Mouse (Mus musculus) forebrain, embryonic 15.5 days (tissue): ENCODE data around the gene Tmem104. TPM values are rescaled to one million over a fixed set of nuclear protein-coding genes. Genes with fewer than 3 reads are reported as not detected.

Experiments
- ATAC-seq: fragments of 200-750 bp; cut with Nextera tagmentation; replicated peaks from 2 replicates; pipeline ENCODE4 v1.8.0; 2017; ENCODE audit warnings: mild to moderate bottlenecking, moderate TSS enrichment, moderate library complexity
- H3K27ac ChIP-seq: fragments of 300-500 bp; sonication (generic); replicated peaks from 2 replicates; pipeline ENCODE4 v1.5.1; 2015; ENCODE audit warnings: mild to moderate bottlenecking, inconsistent platforms
- H3K27me3 ChIP-seq: fragments of 300-500 bp; sonication (generic); 2 replicates; pipeline ENCODE4 v1.6.1; 2015; ENCODE audit warnings: inconsistent platforms
- H3K36me3 ChIP-seq: fragments of 300-500 bp; sonication (generic); 2 replicates; pipeline ENCODE4 v1.6.1; 2015; ENCODE audit warnings: mild to moderate bottlenecking, inconsistent platforms
- H3K4me1 ChIP-seq: fragments of 300-500 bp; sonication (generic); 2 replicates; pipeline ENCODE4 v1.6.1; 2015; ENCODE audit warnings: inconsistent platforms
- H3K4me2 ChIP-seq: fragments of 300-500 bp; sonication (generic); replicated peaks from 2 replicates; pipeline ENCODE4 v1.6.1; 2015; ENCODE audit warnings: mild to moderate bottlenecking, inconsistent platforms
- H3K4me3 ChIP-seq: fragments of 300-500 bp; sonication (generic); 2 replicates; pipeline ENCODE4 v1.5.1; 2015; ENCODE audit warnings: mild to moderate bottlenecking, inconsistent platforms
- H3K9ac ChIP-seq: fragments of 300-500 bp; sonication (generic); replicated peaks from 2 replicates; pipeline ENCODE4 v1.6.1; 2015; ENCODE audit warnings: mild to moderate bottlenecking, inconsistent platforms
- H3K9me3 ChIP-seq: fragments of 300-500 bp; sonication (generic); 2 replicates; pipeline ENCODE4 v1.6.1; 2016; ENCODE audit warnings: inconsistent platforms
- WGBS: fragments of 180-500 bp; shearing (Covaris S2); methylation state at CpG from one replicate; pipeline ENCODE4 v1.1.7; 2015; ENCODE audit warnings: mixed read lengths; 5-methylcytosine and 5-hydroxymethylcytosine counted together
- polyA plus RNA-seq: library from polyadenylated mRNA; unstranded; fragments of >200 nt; fragmentation: Nextera tagmentation; extraction: Ambion mirVana; gene quantifications from 2 replicates; pipeline ENCODE4 v1.2.1, GENCODE M21; 2015

Tmem104 gene
- polyA plus RNA-seq, 1 experiment from 2014 or later, result 10.8 TPM

DNA sequence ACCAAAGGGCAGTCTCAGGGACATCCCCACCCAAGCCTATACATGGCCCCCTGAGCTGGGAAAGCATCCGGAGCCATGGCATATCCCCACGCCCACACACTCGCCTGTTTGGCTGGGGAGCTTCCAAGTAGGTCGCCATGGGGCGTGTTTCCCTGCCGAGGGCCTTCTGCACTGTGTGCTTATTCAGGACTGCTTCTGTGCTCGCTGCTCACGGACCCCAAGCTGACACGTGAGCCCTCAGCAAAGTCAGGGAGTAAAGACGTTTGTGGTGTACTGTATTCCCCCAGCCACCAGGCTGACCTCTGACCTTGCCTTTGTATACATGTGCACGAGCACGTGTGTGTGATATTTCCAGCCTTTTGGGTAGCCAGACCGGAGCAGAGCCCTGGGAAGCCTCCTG, 24.8 kb downstream of the Tmem104 start:
- no peak overlapping the region for H3K4me3 ChIP-seq
- no peaks in the 10 kb centered on the region for H3K9me3 ChIP-seq
- no peak overlapping the region for H3K27ac ChIP-seq
- no peak overlapping the region for H3K9ac ChIP-seq
- H3K4me1 ChIP-seq, result peaks cover 1% of the 10 kb centered on the region; the same call in 1 of the 2 replicates
- no peaks in the 10 kb centered on the region; the same call in 1 of the 2 replicates for H3K36me3 ChIP-seq
- no peak overlapping the region for H3K4me2 ChIP-seq
- WGBS, result 59% methylated on average over 13 of the region's 13 CpGs
- ATAC-seq, result no peak
- no peaks in the 10 kb centered on the region for H3K27me3 ChIP-seq

DNA sequence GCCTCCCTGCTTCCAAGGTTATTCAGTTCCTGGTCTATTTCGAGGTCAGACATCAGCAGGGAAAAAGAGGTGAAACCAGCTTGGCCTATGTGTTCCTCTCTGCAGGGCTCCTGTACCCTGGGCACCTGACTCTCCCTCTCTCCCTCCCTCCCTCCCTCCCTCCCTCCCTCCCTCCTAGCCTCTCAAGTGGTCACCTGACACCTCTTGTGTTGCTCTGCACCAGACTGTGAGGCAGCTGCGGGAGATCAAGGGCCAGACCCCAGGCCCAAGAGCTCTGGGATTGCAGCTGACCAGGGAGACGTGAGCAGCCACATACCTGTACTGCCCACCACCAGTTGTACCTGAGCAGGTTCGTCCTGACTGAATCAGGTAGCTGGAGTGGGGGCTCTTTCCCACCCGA, 27.8 kb downstream of the Tmem104 start:
- H3K9ac ChIP-seq, result no peak overlapping the region
- no peak overlapping the region for H3K4me2 ChIP-seq
- no peak overlapping the region for H3K4me3 ChIP-seq
- H3K27me3 ChIP-seq, result no peaks in the 10 kb centered on the region
- H3K9me3 ChIP-seq, result no peaks in the 10 kb centered on the region
- ATAC-seq, result no peak
- 32% methylated on average over 5 of the region's 5 CpGs for WGBS
- H3K36me3 ChIP-seq, result no peaks in the 10 kb centered on the region
- peaks cover 11% of the 10 kb centered on the region for H3K4me1 ChIP-seq
- no peak overlapping the region for H3K27ac ChIP-seq

DNA sequence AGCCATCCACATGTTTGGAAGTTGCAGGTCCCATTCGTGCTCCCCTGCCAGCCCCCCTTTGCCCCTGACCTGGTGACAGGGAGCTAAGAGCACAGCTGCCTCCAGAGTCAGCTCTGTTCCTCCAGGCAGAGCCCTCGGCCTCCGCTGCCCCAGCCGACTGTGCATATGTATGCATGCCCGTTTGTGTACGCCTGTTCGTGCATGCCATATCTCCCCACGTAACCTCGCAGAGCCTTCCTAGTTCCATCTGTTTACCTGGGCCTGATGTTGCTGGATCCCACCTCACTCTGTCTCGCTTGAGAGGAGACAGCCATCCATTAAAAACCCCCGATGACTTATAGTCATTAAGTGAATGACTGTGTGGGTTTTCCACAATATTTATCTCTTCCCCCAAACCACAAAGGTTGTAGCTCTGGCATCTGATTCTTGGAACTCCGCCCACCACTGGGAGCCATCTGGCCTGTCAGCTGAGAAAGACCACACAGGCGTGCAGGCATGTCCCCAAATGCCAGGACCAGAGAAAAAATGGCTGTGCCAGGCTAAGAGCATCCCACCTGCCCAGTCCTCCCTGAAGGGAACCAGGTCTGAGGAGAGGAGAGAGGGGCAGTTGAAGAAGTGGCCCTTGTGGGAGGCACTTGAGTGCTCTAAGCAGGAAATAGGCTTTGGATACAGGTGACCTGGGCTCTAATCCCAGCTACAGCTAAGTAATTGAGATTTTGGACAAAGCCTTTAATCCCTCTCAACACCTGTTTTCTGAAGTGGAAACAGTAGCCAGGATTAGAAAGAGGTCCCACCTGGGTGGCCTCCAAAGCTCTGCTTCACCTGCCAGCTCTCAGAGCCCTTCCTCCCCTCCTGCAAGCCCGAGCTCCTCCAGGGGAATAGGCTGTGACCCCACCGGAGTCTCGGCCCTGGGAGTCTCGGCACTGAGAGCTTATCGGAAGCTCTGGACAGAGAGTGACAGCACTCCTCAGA, 30.4 kb downstream of the Tmem104 start:
- WGBS, result 53% methylated on average over 18 of the region's 18 CpGs
- H3K4me3 ChIP-seq, result no peak overlapping the region
- H3K4me1 ChIP-seq, result peaks cover 26% of the 10 kb centered on the region
- H3K9ac ChIP-seq, result no peak overlapping the region
- H3K36me3 ChIP-seq, result no peaks in the 10 kb centered on the region
- no peak overlapping the region for H3K27ac ChIP-seq
- ATAC-seq, result no peak
- H3K9me3 ChIP-seq, result no peaks in the 10 kb centered on the region
- H3K27me3 ChIP-seq, result no peaks in the 10 kb centered on the region
- H3K4me2 ChIP-seq, result no peak overlapping the region

DNA sequence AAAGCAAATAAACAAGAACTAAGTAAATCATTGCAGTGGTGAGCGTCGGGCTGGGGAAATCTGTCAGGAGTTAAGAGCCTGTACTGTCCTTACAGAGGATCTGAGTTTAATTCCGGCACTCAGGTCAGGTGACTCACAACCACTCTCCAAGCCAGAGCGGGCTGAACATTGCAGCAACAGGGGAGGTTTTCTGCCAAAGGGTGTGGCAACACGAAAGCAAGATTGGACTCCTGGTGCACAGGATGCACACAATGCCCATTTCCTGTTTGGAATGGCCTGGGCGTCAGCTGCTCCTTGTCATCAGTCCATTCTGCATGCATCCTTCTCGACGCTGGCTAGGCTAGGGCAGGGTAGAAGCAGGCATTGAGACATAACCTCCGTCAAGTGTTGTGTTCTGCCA, 32.0 kb downstream of the Tmem104 start:
- no peak overlapping the region for H3K4me2 ChIP-seq
- H3K9ac ChIP-seq, result no peak overlapping the region
- H3K4me3 ChIP-seq, result no peak overlapping the region
- H3K4me1 ChIP-seq, result peaks cover 39% of the 10 kb centered on the region
- 86% methylated on average over 9 of the region's 9 CpGs for WGBS
- no peak for ATAC-seq
- H3K36me3 ChIP-seq, result no peaks in the 10 kb centered on the region
- no peaks in the 10 kb centered on the region for H3K9me3 ChIP-seq
- H3K27ac ChIP-seq, result no peak overlapping the region
- no peaks in the 10 kb centered on the region for H3K27me3 ChIP-seq

DNA sequence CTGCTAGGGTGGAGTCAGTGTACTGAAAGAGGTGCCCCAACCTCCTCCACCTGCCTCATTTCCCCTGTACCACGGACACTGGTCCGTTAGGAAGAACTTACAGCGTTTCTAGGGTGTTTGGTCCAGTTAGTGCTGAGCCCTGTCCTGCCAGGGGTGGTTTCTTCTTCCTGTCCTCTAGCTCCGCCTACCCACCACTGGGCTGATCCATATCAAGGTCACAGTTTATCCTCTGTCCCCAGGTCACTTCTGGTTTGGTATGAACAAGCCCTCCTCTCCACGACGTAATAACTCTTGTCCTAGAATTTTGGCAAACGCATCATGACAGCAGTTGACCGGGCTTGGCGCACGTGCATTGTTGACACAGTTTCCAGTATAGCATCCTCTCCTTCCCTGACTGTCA, 32.4 kb downstream of the Tmem104 start:
- Histone ChIP-seq H3K9ac (no peak overlapping the region), H3K4me3 (no peak overlapping the region), H3K36me3 (no peaks in the 10 kb centered on the region), H3K4me1 (peaks cover 43% of the 10 kb centered on the region), H3K27ac (no peak overlapping the region), H3K9me3 (no peaks in the 10 kb centered on the region), H3K27me3 (no peaks in the 10 kb centered on the region), H3K4me2 (no peak overlapping the region)
- WGBS, result 92% methylated on average over 10 of the region's 10 CpGs
- no peak for ATAC-seq

DNA sequence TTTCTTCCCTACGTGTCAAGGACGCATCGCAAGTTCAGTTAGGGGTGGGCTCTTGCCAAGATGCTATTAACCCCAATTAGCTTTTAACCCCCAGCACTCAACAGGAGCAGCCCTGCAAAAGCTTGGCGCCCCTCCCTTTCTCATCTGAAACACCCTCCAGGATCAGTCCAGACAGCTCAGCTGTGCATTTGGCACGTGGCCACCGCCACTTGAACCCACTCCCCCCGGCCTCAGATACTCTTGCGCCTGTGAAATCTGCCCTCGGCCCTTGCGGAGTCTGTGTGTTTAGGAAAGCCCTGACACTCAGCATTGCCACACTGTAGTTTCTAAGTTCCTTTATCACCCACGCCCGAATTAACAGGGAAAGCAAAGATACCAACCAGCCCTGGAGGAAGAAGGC, 34.8 kb downstream of the Tmem104 start:
- no peak overlapping the region for H3K27ac ChIP-seq
- no peaks in the 10 kb centered on the region for H3K9me3 ChIP-seq
- no peak overlapping the region for H3K4me3 ChIP-seq
- H3K4me2 ChIP-seq, result no peak overlapping the region
- H3K36me3 ChIP-seq, result no peaks in the 10 kb centered on the region
- 23% methylated on average over 12 of the region's 12 CpGs for WGBS
- no peak overlapping the region for H3K9ac ChIP-seq
- H3K4me1 ChIP-seq, result peaks cover 66% of the 10 kb centered on the region
- H3K27me3 ChIP-seq, result no peaks in the 10 kb centered on the region
- no peak for ATAC-seq

DNA sequence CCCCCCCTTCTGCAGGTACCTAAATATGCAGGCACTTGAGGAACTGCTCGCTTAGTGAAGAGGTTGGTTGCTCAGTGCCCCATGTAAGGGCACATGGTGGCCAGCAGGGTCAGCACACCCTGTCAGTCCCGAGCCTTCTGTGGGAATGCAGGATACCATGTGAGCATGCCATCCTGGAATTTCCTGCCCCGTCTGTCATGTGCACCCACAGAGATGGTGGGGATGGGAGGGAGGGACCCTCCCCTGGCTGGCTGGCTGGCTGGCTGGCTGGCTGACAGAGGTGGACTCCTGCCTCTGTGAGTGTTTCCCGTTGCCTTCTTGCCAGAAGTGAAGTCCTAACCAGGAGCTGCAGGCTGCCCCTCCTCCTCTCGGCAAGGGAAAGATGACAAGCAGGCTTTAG, 35.3 kb downstream of the Tmem104 start:
- Histone ChIP-seq H3K27ac (no peak overlapping the region), H3K4me2 (no peak overlapping the region), H3K36me3 (no peaks in the 10 kb centered on the region), H3K4me3 (no peak overlapping the region), H3K27me3 (no peaks in the 10 kb centered on the region), H3K4me1 (peaks cover 66% of the 10 kb centered on the region), H3K9ac (no peak overlapping the region), H3K9me3 (no peaks in the 10 kb centered on the region)
- no peak for ATAC-seq
- 47% methylated on average over 5 of the region's 5 CpGs for WGBS

DNA sequence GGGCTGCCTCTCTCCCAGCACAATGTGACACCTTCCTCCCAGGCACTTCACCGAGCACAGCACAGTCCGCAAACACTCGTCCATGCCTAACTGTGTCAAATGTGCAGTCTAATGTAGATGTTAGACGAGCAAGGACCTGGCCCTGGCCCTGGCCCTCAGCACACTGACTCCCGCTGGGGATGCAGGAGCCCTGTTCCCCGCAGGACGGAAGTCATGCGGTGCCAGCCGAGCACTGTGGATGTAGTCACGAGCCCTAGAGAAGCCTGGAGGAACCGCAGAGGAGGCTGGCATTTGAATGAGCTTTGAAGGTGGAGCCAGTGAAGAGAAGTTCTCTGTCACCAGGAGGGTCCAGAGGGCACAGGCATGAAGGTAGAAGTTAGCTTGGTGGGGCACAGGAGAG, 36.2 kb downstream of the Tmem104 start:
- WGBS, result 75% methylated on average over 11 of the region's 11 CpGs
- Histone ChIP-seq H3K4me2 (no peak overlapping the region), H3K4me1 (peaks cover 70% of the 10 kb centered on the region), H3K9ac (no peak overlapping the region), H3K9me3 (no peaks in the 10 kb centered on the region), H3K27me3 (no peaks in the 10 kb centered on the region), H3K36me3 (no peaks in the 10 kb centered on the region), H3K4me3 (no peak overlapping the region), H3K27ac (no peak overlapping the region)
- ATAC-seq, result no peak

DNA sequence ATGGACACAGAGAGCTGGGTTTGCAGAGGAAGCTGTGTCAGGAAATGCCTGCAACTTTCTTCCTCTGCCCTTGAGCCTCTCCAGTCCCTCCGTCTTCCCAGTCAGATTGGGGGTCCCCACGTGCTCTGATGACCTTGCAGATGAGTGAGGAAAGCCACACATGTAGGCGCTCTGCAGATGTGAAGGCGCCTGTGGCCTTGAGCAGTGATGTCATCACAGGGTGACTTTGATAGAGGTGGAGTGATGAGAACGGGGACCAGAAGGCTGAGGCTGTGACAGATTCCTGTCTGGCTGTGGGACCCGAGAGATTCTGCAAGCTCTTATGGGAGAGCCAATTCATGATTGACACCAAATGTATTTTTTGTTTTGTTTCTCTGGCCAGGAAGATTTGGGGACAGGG, 36.6 kb downstream of the Tmem104 start:
- 81% methylated on average over 6 of the region's 6 CpGs for WGBS
- H3K27ac ChIP-seq, result no peak overlapping the region
- no peaks in the 10 kb centered on the region for H3K9me3 ChIP-seq
- H3K27me3 ChIP-seq, result no peaks in the 10 kb centered on the region
- ATAC-seq, result no peak
- H3K4me2 ChIP-seq, result no peak overlapping the region
- H3K4me1 ChIP-seq, result peaks cover 72% of the 10 kb centered on the region
- H3K4me3 ChIP-seq, result no peak overlapping the region
- H3K9ac ChIP-seq, result no peak overlapping the region
- H3K36me3 ChIP-seq, result no peaks in the 10 kb centered on the region

DNA sequence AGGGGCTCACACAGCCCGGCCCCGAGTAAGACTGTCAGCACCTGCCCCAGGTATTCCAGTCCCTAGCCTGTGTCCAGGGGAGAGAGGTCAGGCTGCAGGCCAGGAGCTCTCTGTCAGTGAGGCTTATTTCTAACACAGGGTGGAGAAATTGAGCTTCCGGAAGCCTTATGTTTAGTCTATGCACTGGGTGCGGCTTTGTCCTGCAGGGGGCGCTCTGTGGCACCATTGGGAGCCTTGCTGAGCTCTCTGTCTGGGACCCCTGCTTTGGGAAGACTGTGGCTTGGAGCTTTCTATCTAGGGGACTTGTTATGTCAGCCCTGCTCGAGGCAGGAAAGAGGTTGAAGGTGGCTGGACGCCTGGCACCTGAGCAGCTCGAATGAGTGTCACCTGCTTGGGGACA, 37.6 kb downstream of the Tmem104 start:
- Histone ChIP-seq H3K9me3 (no peaks in the 10 kb centered on the region), H3K36me3 (no peaks in the 10 kb centered on the region), H3K4me3 (no peak overlapping the region), H3K9ac (no peak overlapping the region), H3K27ac (peak overlapping the region; percentile 58), H3K4me1 (peaks cover 78% of the 10 kb centered on the region), H3K27me3 (no peaks in the 10 kb centered on the region), H3K4me2 (no peak overlapping the region)
- no peak for ATAC-seq
- 42% methylated on average over 8 of the region's 8 CpGs for WGBS

DNA sequence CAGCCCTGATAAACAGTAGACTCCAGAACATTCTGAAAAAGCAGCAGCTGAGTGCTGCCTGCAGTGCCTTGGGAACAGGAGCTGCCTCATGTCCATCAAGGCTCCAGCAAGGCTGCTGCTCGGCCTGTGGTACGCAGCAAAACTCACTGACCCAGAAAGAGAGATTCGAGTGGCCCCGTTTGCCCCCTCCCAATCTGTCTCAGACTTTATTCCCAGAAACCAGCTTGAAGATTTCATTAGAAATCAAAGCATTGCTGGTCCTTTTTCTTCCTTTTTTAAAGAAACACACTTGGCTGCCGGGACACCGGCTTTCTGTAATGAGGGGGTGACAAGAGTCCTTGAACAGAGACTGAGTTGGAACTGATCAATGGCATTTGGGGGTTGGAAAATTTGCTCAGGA, 38.0 kb downstream of the Tmem104 start:
- peak overlapping the region; percentile 58 for H3K27ac ChIP-seq
- WGBS, result 29% methylated on average over 6 of the region's 6 CpGs
- H3K4me2 ChIP-seq, result no peak overlapping the region
- ATAC-seq, result no peak
- no peaks in the 10 kb centered on the region for H3K27me3 ChIP-seq
- H3K36me3 ChIP-seq, result no peaks in the 10 kb centered on the region
- no peaks in the 10 kb centered on the region for H3K9me3 ChIP-seq
- no peak overlapping the region for H3K9ac ChIP-seq
- H3K4me3 ChIP-seq, result no peak overlapping the region
- H3K4me1 ChIP-seq, result peaks cover 78% of the 10 kb centered on the region

DNA sequence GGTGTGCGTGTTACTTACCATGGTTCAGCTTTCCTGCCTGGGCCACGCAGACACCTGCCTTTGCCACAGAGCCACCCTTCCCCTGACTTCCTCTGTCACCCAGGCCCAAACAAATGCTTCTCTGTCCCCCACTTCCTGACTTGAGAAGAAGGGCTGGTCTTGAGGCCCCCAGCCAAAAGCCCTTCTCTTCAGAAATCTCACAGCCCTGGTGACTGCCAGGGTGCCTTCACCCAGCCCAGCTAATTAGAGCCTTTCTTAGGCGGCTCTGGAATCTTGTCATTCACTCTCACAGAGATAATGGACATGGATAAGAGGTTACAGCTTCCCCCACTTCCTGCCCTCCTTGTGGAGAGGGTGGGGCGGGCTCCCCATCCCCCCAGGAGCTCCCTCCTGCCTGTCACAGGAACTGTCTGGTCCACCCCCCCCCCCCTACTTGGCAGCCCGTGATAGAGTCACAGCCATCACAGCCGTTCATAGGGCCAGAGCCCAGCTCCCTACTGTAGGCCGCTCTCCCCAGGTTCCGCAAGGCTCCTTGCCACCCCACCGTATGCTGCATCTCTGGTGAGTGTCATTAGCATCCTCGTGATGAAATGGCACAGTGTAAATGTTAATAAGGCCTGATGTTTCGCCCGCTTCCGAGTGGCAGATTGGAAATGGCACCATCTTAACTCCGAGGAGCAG, 39.7 kb downstream of the Tmem104 start:
- 9% methylated on average over 14 of the region's 14 CpGs for WGBS
- H3K4me3 ChIP-seq, result no peak overlapping the region
- no peaks in the 10 kb centered on the region for H3K36me3 ChIP-seq
- no peaks in the 10 kb centered on the region for H3K9me3 ChIP-seq
- no peaks in the 10 kb centered on the region for H3K27me3 ChIP-seq
- peak overlapping the region; percentile 78 for H3K27ac ChIP-seq
- no peak overlapping the region for H3K9ac ChIP-seq
- peak; percentile 76 for ATAC-seq
- H3K4me2 ChIP-seq, result peak overlapping the region; percentile 9
- peaks cover 80% of the 10 kb centered on the region for H3K4me1 ChIP-seq
